Mouse (Mus musculus) kidney, postnatal 0 days (tissue): ENCODE measurements at regions not wholly inside any gene's neighbourhood (a gene's known extent, or its start where the extent isn't known, plus 50 kb on each side); places are given as distances from the start of the nearest gene placed in this dataset.

ENCODE experiments used
- ATAC-seq: fragments of 200-750 bp; cut with Nextera tagmentation; replicated peaks from 2 replicates; pipeline ENCODE4 v1.8.0; 2017; ENCODE audit warnings: low read depth, moderate number of reproducible peaks, moderate TSS enrichment, moderate library complexity; ENCODE audit not compliant: low FRiP score
- DNase-seq: peaks from one replicate; pipeline ENCODE4 v3.0.0-alpha.2; 2016; ENCODE audit warnings: low spot score
- H3K27ac ChIP-seq: fragments of 300-500 bp; sonication (generic); 2 replicates; pipeline ENCODE4 v1.5.1; 2014; ENCODE audit warnings: mild to moderate bottlenecking
- H3K27me3 ChIP-seq: fragments of 300-500 bp; sonication (generic); 2 replicates; pipeline ENCODE4 v1.6.1; 2014; ENCODE audit warnings: low read length, mixed read lengths; ENCODE audit not compliant: insufficient read depth
- H3K36me3 ChIP-seq: fragments of 300-500 bp; sonication (generic); 2 replicates; pipeline ENCODE4 v1.6.1; 2014; ENCODE audit warnings: low read length, mixed read lengths; ENCODE audit not compliant: insufficient read depth
- H3K4me1 ChIP-seq: fragments of 300-500 bp; sonication (generic); replicated peaks from 2 replicates; pipeline ENCODE4 v1.6.1; 2014; ENCODE audit warnings: antibody characterized with exemption, low read length, mixed read lengths; ENCODE audit not compliant: insufficient read depth
- H3K4me2 ChIP-seq: fragments of 300-500 bp; sonication (generic); 2 replicates; pipeline ENCODE4 v1.6.1; 2014; ENCODE audit warnings: mild to moderate bottlenecking, low read length, moderate library complexity, mixed read lengths
- H3K4me3 ChIP-seq: fragments of 300-500 bp; sonication (generic); replicated peaks from 2 replicates; pipeline ENCODE4 v1.5.1; 2014; ENCODE audit warnings: low read depth, low read length
- H3K9ac ChIP-seq: fragments of 300-500 bp; sonication (generic); 2 replicates; pipeline ENCODE4 v1.6.1; 2014; ENCODE audit warnings: low read depth, low read length
- H3K9me3 ChIP-seq: fragments of 300-500 bp; sonication (generic); replicated peaks from 2 replicates; pipeline ENCODE4 v1.6.1; 2016; ENCODE audit warnings: low read length, inconsistent platforms, mixed read lengths
- CTCF ChIP-seq: IDR thresholded peaks from 2 replicates; pipeline ENCODE4 v1.5.1; 2016; ENCODE audit warnings: antibody characterized with exemption, low read depth, mild to moderate bottlenecking, moderate library complexity
- WGBS: fragments of 180-500 bp; shearing (Covaris S2); extraction: QIAGEN DNeasy Blood & Tissue Kit; methylation state at CpG from one replicate; pipeline ENCODE4 v1.1.7; 2014; 5-methylcytosine and 5-hydroxymethylcytosine counted together

DNA sequence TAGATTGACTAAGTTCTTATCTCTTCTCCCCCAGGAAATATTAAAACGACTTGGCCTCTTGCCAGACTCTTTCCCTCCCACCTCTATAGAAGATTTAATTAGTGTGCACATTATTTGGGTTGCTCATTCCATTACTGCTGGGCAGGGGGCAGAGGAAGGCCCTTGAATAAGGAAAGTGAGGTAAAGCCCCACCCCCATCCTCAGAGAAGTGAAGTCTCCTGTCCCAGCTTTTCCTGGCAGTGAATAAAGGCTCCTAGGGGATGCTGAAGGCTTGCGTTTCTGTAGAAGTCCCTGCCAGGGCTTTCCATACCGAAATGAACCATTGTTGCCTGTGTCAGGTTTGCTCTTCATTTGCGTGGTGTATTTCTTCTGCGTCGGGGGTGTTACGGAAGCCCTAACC, 133.8 kb upstream of the Mdm1 start:
- Histone ChIP-seq H3K9me3 (peaks cover 5% of the 10 kb centered on the region; the same call in 1 of the 2 replicates), H3K4me1 (no peaks in the 10 kb centered on the region), H3K9ac (no peak overlapping the region), H3K4me2 (no peak overlapping the region), H3K36me3 (no peaks in the 10 kb centered on the region), H3K27me3 (no peaks in the 10 kb centered on the region), H3K4me3 (no peak overlapping the region), H3K27ac (no peak overlapping the region)
- TF ChIP-seq CTCF = no peak
- 82% methylated on average over 7 of the region's 7 CpGs for WGBS
- DNase-seq = no peak
- no peak for ATAC-seq

DNA sequence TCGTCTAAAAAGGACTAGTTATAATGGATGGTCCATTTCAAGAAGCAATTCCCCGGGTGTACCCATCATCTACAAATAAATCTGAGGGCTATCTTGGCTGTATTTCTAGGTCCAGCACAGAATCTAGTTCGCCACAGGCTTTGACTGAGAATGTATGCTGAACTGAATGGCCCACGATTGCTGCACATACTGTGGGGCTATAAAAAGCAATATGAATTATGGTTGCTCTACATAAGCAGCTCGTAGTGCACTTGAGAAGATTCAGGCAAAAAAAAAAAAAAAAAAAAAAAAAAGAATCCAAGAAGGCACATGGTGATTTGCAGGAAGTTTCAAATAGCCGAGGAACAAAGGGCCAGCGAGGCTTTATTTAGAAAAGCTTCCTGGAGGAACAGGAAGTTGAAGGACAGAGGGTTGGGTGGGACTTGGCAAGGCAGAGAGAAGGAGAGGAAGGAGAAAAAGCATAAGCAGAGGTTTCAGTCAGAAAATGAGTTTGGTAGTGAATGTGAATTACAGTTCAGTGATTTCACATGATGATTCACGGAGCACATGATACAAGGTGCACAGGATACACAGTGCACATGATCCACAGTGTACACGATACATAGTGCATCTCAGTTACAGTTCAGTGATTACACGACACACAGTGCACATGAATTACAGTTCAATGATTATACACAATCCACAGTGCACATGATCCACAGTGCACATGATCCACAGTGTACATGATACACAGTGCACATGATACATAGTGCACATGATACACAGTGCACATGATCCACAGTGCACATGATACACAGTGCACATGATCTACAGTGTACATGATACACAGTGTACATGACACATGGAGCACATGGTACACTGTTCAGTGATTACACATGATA, 129.7 kb upstream of the Mdm1 start:
- Histone ChIP-seq H3K4me3 (no peak overlapping the region), H3K9ac (no peak overlapping the region), H3K27me3 (no peaks in the 10 kb centered on the region), H3K27ac (no peak overlapping the region), H3K4me1 (no peaks in the 10 kb centered on the region), H3K4me2 (no peak overlapping the region), H3K36me3 (no peaks in the 10 kb centered on the region), H3K9me3 (peaks cover 5% of the 10 kb centered on the region; the same call in 1 of the 2 replicates)
- no peak for TF ChIP-seq CTCF
- peak; percentile 81 for DNase-seq
- WGBS = 56% methylated on average over 10 of the region's 10 CpGs
- no peak for ATAC-seq

DNA sequence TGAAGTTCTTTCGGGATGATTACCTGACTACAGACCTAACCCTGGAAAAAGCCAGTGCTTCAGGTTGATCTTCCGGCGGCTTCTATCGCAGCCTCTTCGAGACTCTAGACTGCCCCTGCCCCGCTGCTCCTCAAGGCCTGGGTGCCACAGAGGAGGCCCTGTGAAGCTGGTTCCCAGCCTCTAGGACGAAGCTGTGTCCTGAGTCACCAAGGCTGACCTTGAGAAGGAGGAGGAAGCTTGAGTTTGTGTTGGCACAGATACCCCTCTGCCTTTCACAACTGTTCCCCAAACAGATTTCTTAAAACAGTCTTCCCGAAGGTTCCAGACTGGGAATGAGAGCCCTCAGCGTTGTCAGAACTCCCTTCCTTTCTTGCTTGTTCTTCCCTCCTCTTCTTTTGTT, 112.8 kb upstream of the Mdm1 start:
- DNase-seq = no peak
- no peak for ATAC-seq
- H3K27ac ChIP-seq = no peak overlapping the region
- H3K27me3 ChIP-seq = no peaks in the 10 kb centered on the region
- H3K4me2 ChIP-seq = no peak overlapping the region
- 79% methylated on average over 9 of the region's 9 CpGs for WGBS
- H3K9ac ChIP-seq = no peak overlapping the region
- H3K36me3 ChIP-seq = no peaks in the 10 kb centered on the region
- no peaks in the 10 kb centered on the region for H3K9me3 ChIP-seq
- H3K4me1 ChIP-seq = no peaks in the 10 kb centered on the region
- H3K4me3 ChIP-seq = no peak overlapping the region
- TF ChIP-seq CTCF = no peak

DNA sequence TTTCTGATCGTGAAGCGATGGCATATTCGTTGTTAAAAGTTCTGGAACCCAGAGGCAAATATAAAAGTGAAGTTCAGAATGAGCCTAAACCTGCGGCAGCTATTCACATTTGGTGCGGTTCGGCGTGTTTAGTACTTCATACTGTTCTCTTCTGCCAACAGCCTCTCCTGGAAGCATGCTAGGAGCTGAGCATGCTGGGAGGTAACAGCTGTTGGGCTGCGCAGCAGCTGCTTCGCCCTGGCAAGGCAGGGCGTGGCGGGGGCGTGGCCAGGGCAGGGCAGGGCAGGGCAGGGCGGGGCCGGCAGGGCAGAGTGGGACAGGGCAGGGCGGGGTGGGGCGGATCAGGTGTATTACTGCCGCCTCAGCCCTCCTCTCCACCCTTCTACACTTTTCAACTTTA, 107.2 kb upstream of the Mdm1 start:
- no peak overlapping the region for H3K4me3 ChIP-seq
- 66% methylated on average over 17 of the region's 17 CpGs for whole genome bisulfite sequencing
- ATAC-seq = no peak
- no peak overlapping the region for H3K9ac ChIP-seq
- no peaks in the 10 kb centered on the region for H3K9me3 ChIP-seq
- no peaks in the 10 kb centered on the region for H3K27me3 ChIP-seq
- no peak overlapping the region for H3K27ac ChIP-seq
- H3K4me2 ChIP-seq = no peak overlapping the region
- no peaks in the 10 kb centered on the region for H3K4me1 ChIP-seq
- DNase-seq = no peak
- no peak for TF ChIP-seq CTCF
- H3K36me3 ChIP-seq = no peaks in the 10 kb centered on the region

DNA sequence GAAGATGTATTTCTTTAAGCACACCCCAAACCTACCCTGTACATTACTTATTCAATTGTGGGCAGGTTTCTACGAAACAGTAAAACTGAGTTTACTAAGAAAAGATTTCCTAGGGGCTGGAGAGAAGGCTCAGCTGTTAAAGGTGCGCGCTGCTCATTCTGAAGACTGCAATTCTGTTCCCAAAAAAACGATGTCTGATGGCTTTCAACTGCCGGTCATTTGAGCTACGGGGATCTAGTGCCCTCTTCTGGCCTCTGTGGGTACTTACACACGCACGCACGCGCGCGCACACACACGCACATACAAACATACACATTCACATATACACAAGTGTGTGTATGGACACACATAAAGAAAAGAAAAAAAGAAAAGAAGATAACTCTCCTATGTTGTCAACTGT, 106.6 kb upstream of the Mdm1 start:
- Histone ChIP-seq H3K27me3 (no peaks in the 10 kb centered on the region), H3K4me1 (no peaks in the 10 kb centered on the region), H3K4me3 (no peak overlapping the region), H3K9ac (no peak overlapping the region), H3K4me2 (no peak overlapping the region), H3K9me3 (no peaks in the 10 kb centered on the region), H3K36me3 (no peaks in the 10 kb centered on the region), H3K27ac (no peak overlapping the region)
- DNase-seq (no peak), ATAC-seq (no peak)
- WGBS = 89% methylated on average over 13 of the region's 13 CpGs
- TF ChIP-seq CTCF = peak; percentile 48

DNA sequence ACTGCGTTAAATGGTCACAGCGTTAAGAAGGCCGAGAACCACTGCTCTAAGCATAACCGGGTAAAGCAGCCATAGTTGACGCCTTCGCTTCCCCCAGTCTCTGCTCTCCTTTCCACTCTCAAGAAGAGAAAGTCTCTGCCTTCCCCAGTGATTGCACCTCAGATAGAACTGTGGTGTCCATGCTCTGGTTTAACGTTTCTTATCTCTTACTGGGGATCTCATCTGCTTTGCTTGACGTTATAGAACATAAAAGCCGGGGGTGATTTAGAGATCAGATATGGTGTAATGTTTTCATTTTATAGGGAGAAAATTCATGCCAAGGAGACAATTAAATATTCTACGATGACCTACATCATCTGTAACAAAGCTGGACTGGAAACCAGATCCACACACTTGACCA, 103.1 kb upstream of the Mdm1 start:
- 87% methylated on average over 10 of the region's 10 CpGs for WGBS
- Histone ChIP-seq H3K4me3 (no peak overlapping the region), H3K27ac (no peak overlapping the region), H3K27me3 (no peaks in the 10 kb centered on the region), H3K9me3 (no peaks in the 10 kb centered on the region), H3K4me2 (no peak overlapping the region), H3K9ac (no peak overlapping the region), H3K4me1 (no peaks in the 10 kb centered on the region), H3K36me3 (no peaks in the 10 kb centered on the region)
- ATAC-seq (no peak), DNase-seq (no peak)
- no peak for TF ChIP-seq CTCF
